Mouse (Mus musculus): ENCODE data around the gene Dlk1. TPM values are rescaled to one million over a fixed set of nuclear protein-coding genes. Genes with fewer than 3 reads are reported as not detected.

Gene Dlk1
- polyA plus RNA-seq (2015; fragmentation: Nextera tagmentation; extraction: Ambion mirVana), result 176 and 272 TPM in 2 replicates

DNA sequence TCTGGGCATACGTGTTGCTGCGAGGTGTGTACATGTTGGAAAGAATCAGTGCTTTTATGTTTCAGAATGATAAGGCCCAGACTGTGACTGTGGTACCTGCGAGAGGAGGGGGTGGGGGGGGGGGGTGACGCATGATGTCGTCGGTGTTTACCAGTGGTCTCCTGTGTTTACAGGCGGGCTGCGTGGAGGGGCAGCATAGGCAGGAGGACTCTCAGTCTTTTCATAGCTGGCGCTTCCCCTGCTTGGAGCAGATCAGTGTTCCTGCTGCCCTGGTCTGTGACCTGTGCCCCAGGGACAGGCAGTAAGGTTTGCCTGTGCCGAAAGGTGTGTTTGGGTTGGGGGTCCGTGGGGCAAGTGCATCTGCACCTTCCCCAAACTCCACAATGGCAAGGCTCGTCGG lies at the start of gene Dlk1:
Gene Dlk1 (plus strand): TSS at position 232 of the 400 bp plus-strand sequence.
- H3K27me3 ChIP-seq, result peaks cover 85% of the 10 kb centered on the region
- H3K4me1 ChIP-seq, result peaks cover 65% of the 10 kb centered on the region

DNA sequence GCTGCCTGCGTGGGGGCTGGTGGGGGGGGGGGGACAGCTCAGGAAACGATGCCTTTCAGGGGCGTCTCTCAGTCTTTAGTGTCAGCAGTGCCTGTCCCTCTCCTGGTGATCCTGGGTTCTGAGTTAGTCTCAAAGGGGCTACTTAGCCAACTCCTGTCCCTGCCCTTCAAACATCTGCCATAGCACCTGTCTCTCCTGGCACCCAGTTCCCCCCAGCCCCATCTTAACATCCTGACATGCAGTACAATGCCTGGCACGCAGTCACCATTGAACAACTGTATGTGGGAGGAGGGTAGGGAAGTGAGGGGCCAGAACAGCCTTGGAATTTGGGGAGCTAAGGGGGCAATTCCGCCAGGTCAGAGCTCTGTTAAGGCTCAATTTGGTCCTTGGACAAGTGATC lies 49.7 kb upstream of the Dlk1 start:
- Histone ChIP-seq H3K27me3 (no peaks in the 10 kb centered on the region), H3K36me3 (no peaks in the 10 kb centered on the region), H3K4me3 (no peak overlapping the region), H3K27ac (peak overlapping the region; percentile 78; the same call in 1 of the 2 replicates), H3K4me2 (no peak overlapping the region), H3K9me3 (no peaks in the 10 kb centered on the region), H3K9ac (no peak overlapping the region), H3K4me1 (peaks cover 66% of the 10 kb centered on the region)
- ATAC-seq (ENCODE audit: insufficient number of reproducible peaks, insufficient read depth, low FRiP score, low TSS enrichment, low read depth), result no peak
- 60% methylated on average over 5 of the region's 5 CpGs for WGBS

More for the DNA sequence above, at the start of gene Dlk1:
- Histone ChIP-seq H3K4me2 (peak within 1 kb of the TSS; percentile 91), H3K9ac (peak within 1 kb of the TSS; percentile 78), H3K36me3 (no peaks in the 10 kb centered on the region), H3K27ac (peak within 1 kb of the TSS; percentile 39; the same call in 1 of the 2 replicates), H3K9me3 (no peaks in the 10 kb centered on the region), H3K4me3 (peak within 1 kb of the TSS; percentile 56)
- 5% methylated on average over 13 of the region's 13 CpGs for WGBS
- no peak for ATAC-seq (ENCODE audit: insufficient number of reproducible peaks, insufficient read depth, low FRiP score, low TSS enrichment, low read depth)

DNA sequence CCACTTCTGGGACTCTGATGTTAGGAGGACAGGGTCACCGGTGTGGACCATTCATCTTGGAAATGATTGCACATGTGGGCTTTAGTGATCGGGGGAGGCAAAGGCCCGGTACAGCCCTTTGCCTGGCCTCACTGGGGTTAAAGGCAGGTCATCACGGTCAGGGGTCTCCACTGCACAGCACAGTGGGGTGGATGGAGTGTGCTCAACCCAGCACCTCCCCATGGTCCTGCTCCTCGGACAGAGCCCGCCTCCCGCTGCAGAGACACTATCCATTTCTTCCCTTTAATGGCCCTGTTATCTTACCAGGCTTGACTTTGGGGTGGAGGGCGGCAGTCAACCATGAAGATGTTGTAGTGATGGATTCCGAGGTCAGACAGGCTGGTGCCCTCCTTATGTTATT lies 48.9 kb upstream of the Dlk1 start:
- Histone ChIP-seq H3K9ac (no peak overlapping the region), H3K4me1 (peaks cover 64% of the 10 kb centered on the region), H3K27ac (no peak overlapping the region), H3K9me3 (no peaks in the 10 kb centered on the region), H3K4me2 (no peak overlapping the region), H3K36me3 (no peaks in the 10 kb centered on the region), H3K4me3 (no peak overlapping the region), H3K27me3 (no peaks in the 10 kb centered on the region)
- ATAC-seq (ENCODE audit: insufficient number of reproducible peaks, insufficient read depth, low FRiP score, low TSS enrichment, low read depth), result no peak
- 74% methylated on average over 9 of the region's 9 CpGs for whole genome bisulfite sequencing

DNA sequence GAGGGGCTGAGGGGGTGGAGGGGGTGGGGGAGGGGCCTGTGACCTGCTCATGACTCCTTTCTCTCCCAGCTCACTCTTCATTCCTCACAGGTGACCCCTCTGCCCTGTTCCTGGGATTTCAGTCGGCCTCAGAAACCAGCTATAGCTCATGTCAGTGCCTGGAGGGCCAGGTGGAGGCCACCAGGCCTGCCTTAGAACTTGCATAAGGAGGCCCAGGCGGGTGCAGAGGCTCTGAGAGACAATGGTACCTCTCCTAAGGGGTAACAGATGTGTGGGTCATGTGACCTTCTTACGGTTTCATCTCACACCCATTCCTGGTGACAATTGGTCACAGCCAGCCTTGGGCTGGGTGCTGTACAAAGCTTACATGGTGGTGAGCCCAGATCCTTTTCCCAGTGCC lies 46.6 kb upstream of the Dlk1 start:
- no peaks in the 10 kb centered on the region for H3K27me3 ChIP-seq
- ATAC-seq (ENCODE audit: insufficient number of reproducible peaks, insufficient read depth, low FRiP score, low TSS enrichment, low read depth), result no peak
- no peak overlapping the region for H3K4me2 ChIP-seq
- peaks cover 63% of the 10 kb centered on the region for H3K4me1 ChIP-seq
- no peak overlapping the region for H3K27ac ChIP-seq
- no peak overlapping the region for H3K9ac ChIP-seq
- WGBS, result 15% methylated on average over 3 of the region's 3 CpGs
- H3K36me3 ChIP-seq, result no peaks in the 10 kb centered on the region
- no peaks in the 10 kb centered on the region for H3K9me3 ChIP-seq
- H3K4me3 ChIP-seq, result no peak overlapping the region

DNA sequence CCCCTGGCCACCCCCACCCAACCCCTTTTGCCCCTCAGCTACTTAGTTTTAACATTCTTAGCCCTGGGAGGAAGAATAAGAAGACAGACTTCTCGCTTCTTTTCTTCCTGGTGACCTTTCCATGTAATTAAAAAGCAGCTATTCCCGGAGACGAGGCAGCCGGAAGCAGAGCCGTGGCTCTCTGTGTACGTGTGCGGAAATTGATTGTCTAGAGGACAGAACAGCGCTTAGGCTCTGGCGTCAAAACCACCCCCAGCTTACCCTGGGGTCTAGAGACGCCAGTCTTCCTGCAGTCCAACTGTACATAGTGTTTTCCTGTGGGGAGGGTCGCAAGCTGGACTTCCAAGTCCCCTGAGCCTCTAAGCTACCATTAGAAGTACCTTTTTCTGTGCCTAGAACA lies 41.9 kb upstream of the Dlk1 start:
- WGBS, result 39% methylated on average over 11 of the region's 11 CpGs
- H3K4me1 ChIP-seq, result peaks cover 68% of the 10 kb centered on the region
- no peaks in the 10 kb centered on the region for H3K9me3 ChIP-seq

DNA sequence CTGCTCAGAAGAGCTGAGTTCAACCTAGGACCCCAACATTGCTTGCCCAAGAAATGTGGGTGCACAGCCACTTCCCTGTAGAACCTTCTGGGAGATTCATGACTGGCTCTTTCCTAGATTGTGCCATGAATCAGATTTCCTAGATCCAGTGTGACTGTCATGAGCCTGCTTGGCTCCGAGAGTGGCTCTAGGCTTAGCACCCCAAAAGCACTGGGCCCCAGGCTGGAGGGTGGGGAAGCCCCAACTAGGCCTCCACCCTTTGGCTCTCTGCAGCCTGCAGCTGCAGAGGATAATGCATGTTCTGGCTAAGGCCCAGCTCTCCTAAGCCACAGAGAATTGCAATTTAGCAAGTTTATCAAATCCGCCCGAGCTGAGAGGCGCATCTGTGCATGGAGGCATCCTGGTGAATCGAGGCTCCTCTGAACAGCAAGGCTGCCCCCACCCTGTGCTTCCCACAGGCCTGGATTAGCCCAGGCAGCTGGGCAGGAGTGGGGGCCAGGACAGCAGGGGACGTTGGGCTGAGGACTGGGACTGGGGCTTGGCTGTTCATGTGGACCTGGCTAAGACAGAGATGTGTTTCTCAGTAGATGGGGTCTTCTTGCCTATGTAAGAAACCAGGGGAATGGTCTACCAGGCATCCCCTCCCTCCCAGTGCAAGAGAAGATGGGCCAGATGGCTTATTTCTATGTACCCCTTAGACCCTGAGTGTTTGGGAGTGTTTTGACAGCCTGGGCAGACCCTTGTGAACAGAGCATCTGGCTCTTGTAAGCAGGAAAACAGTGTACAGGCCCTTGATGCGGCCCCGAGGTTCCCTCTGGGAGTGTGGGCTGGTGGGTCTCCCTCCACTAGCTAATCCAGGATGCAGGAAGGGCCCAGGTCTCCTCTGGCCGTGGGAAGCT lies 41.2 kb upstream of the Dlk1 start:
- ATAC-seq (ENCODE audit: insufficient number of reproducible peaks, insufficient read depth, low FRiP score, low TSS enrichment, low read depth), result no peak
- WGBS, result 32% methylated on average over 9 of the region's 9 CpGs
- Histone ChIP-seq H3K4me1 (peaks cover 67% of the 10 kb centered on the region), H3K27ac (peak overlapping the region; percentile 87), H3K9me3 (no peaks in the 10 kb centered on the region), H3K4me3 (no peak overlapping the region), H3K9ac (peak overlapping the region; percentile 12; the same call in 1 of the 2 replicates), H3K36me3 (no peaks in the 10 kb centered on the region), H3K27me3 (no peaks in the 10 kb centered on the region), H3K4me2 (no peak overlapping the region; the same call in 1 of the 2 replicates)

More for the DNA sequence above, 41.9 kb upstream of the Dlk1 start:
- peak overlapping the region; percentile 12; the same call in 1 of the 2 replicates for H3K9ac ChIP-seq
- H3K27me3 ChIP-seq, result no peaks in the 10 kb centered on the region
- H3K4me3 ChIP-seq, result no peak overlapping the region
- no peaks in the 10 kb centered on the region for H3K36me3 ChIP-seq
- no peak for ATAC-seq (ENCODE audit: insufficient number of reproducible peaks, insufficient read depth, low FRiP score, low TSS enrichment, low read depth)
- H3K27ac ChIP-seq, result peak overlapping the region; percentile 87
- no peak overlapping the region for H3K4me2 ChIP-seq

DNA sequence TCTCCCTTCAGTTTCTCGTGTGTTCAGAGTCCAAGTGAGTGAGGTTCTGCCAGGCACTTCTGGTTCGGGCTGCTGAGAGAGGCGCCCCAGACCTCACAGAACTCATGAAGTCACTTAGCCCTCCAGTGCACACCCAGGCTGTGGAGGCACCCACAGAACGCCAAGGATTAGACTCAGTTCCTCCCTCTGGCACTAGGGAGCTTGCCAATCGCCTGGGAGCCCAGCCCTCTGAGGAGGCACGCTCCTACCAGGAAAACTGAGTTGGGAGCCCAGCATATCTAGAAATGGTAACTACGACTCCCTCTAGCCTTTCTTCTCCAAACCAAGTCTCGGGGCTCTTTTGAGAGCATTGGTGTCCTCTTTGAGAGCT lies 40.6 kb upstream of the Dlk1 start:
- Histone ChIP-seq H3K27me3 (no peaks in the 10 kb centered on the region), H3K4me2 (no peak overlapping the region), H3K9ac (no peak overlapping the region), H3K4me1 (peaks cover 69% of the 10 kb centered on the region), H3K9me3 (no peaks in the 10 kb centered on the region), H3K36me3 (no peaks in the 10 kb centered on the region), H3K27ac (peak overlapping the region; percentile 87), H3K4me3 (no peak overlapping the region)
- no peak for ATAC-seq (ENCODE audit: insufficient number of reproducible peaks, insufficient read depth, low FRiP score, low TSS enrichment, low read depth)
- 49% methylated on average over 8 of the region's 8 CpGs for WGBS

DNA sequence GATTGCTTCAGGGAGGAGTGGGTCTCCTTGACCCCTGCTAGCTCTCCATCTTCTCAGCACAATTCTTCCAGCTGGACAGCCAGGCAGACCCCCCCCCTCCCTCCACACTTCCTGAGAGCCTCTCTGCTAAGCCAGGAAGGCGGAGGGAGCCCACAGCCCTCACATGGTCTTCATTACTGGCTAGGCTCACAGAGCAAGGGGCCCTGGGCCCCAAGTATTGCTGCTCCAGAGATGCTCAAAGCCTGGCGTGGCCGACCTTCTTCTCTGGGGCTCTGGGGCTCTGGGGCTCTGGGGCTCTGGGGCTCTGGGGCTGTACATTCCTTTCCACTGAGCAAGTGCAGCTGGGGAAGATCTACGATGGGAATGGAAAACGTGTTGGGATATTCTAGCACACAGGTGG lies 39.9 kb upstream of the Dlk1 start:
- Histone ChIP-seq H3K4me2 (0 out of 2 replicates have a peak overlapping the region, but pooled peaks have one; percentile 21), H3K27me3 (no peaks in the 10 kb centered on the region), H3K9me3 (no peaks in the 10 kb centered on the region), H3K9ac (no peak overlapping the region), H3K36me3 (no peaks in the 10 kb centered on the region), H3K4me3 (no peak overlapping the region), H3K4me1 (peaks cover 69% of the 10 kb centered on the region), H3K27ac (peak overlapping the region; percentile 87)
- WGBS, result 13% methylated on average over 5 of the region's 5 CpGs
- peak; percentile 44; the same call in 1 of the 2 replicates for ATAC-seq (ENCODE audit: insufficient number of reproducible peaks, insufficient read depth, low FRiP score, low TSS enrichment, low read depth)

DNA sequence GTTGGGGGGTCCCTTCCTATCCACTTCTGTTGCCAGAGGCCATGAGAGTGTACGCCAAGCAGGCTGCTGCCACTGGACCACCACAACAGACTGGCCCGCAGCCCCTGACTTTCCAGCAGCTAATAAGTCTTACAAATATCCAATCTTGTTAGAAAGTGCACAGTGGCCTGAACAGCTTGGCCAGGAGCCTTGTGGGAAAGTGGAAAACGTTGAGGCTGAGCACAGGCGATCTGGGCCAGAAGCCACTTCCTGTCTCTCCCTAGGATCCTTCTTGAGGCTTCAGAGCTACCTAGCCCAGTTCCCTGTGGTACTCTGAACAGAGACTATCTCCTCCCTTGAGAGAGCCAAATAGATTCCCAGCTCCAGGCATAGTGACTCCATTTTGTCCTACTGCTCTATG lies 39.3 kb upstream of the Dlk1 start:
- no peaks in the 10 kb centered on the region for H3K27me3 ChIP-seq
- ATAC-seq (ENCODE audit: insufficient number of reproducible peaks, insufficient read depth, low FRiP score, low TSS enrichment, low read depth), result no peak
- H3K9me3 ChIP-seq, result no peaks in the 10 kb centered on the region
- no peak overlapping the region for H3K9ac ChIP-seq
- H3K4me1 ChIP-seq, result peaks cover 74% of the 10 kb centered on the region
- WGBS, result 66% methylated on average over 4 of the region's 4 CpGs
- H3K4me3 ChIP-seq, result no peak overlapping the region
- H3K27ac ChIP-seq, result peak overlapping the region; percentile 87
- no peaks in the 10 kb centered on the region for H3K36me3 ChIP-seq
- no peak overlapping the region for H3K4me2 ChIP-seq

DNA sequence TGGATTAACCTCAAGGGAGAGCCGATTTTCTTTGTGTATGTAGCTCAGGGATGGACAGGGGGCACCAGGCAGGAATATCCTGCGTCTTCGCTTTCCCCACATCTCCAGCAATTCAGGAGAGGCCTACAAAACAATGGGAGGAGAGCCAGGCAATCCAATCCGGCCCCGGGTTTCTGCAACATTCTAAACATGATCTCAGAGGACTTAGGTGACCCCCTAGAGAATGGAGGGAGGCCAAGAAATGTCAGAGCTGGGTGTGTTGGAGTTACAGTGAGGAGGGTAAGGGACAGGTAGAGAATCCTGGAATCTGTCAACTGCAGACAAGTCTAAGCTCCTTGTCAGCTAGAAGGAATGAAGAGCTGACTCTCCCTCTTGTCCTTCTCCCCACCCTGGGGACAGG lies 35.9 kb upstream of the Dlk1 start:
- no peaks in the 10 kb centered on the region for H3K27me3 ChIP-seq

DNA sequence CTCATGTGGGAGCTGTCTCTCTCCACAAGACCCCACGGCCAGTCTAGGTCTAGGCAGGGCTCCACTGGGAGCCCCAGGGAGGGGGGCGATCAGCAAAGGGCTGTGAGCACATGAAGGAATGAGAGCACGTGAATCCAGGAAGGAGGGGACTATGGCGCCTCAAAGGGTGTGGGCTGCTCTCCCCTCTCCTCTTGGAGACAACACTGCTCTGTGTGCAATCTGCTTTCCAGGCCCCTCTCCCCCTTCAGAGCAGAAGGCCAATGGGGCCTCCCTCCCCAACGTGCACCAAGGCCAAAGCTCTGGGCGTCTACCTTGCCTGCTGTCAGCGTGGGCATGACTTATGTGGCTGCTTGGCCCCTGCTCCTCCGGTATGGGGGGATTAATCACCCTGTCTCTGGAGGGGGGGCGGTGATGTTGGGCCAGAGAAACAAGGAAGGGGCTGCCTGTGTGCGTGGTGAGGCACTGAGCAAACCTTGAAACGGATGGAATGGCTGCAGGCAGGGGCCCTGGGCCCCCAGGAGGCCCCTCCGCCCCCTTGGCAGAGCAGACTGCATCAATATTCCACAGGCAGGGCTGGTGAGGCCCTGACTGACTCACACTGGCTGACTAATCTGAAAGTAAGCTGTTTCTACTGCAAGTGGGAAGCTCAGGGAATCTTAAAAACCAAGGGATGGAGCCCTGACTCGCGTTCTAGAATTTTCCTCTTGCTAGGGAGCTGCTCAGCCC lies 35.0 kb upstream of the Dlk1 start:
- WGBS, result 39% methylated on average over 14 of the region's 14 CpGs
- Histone ChIP-seq H3K4me3 (no peak overlapping the region), H3K4me1 (peaks cover 46% of the 10 kb centered on the region), H3K27me3 (no peaks in the 10 kb centered on the region), H3K27ac (peak overlapping the region; percentile 78), H3K36me3 (no peaks in the 10 kb centered on the region), H3K9ac (peak overlapping the region; percentile 51), H3K9me3 (no peaks in the 10 kb centered on the region), H3K4me2 (no peak overlapping the region)
- peak; percentile 62 for ATAC-seq (ENCODE audit: insufficient number of reproducible peaks, insufficient read depth, low FRiP score, low TSS enrichment, low read depth)

More for the DNA sequence above, 35.9 kb upstream of the Dlk1 start:
- WGBS, result 83% methylated on average over 5 of the region's 5 CpGs
- Histone ChIP-seq H3K9me3 (no peaks in the 10 kb centered on the region), H3K9ac (0 out of 2 replicates have a peak overlapping the region, but pooled peaks have one; percentile 51), H3K4me2 (no peak overlapping the region), H3K36me3 (no peaks in the 10 kb centered on the region), H3K4me1 (peaks cover 56% of the 10 kb centered on the region), H3K4me3 (no peak overlapping the region), H3K27ac (no peak overlapping the region; the same call in 1 of the 2 replicates)
- ATAC-seq (ENCODE audit: insufficient number of reproducible peaks, insufficient read depth, low FRiP score, low TSS enrichment, low read depth), result no peak
